Mouse (Mus musculus): ENCODE data around the gene Mlip. TPM values are rescaled to one million over a fixed set of nuclear protein-coding genes. Genes with fewer than 3 reads are reported as not detected.

Gene Mlip
- total RNA-seq (2012; rRNA removed): not detected in 2 replicates

DNA sequence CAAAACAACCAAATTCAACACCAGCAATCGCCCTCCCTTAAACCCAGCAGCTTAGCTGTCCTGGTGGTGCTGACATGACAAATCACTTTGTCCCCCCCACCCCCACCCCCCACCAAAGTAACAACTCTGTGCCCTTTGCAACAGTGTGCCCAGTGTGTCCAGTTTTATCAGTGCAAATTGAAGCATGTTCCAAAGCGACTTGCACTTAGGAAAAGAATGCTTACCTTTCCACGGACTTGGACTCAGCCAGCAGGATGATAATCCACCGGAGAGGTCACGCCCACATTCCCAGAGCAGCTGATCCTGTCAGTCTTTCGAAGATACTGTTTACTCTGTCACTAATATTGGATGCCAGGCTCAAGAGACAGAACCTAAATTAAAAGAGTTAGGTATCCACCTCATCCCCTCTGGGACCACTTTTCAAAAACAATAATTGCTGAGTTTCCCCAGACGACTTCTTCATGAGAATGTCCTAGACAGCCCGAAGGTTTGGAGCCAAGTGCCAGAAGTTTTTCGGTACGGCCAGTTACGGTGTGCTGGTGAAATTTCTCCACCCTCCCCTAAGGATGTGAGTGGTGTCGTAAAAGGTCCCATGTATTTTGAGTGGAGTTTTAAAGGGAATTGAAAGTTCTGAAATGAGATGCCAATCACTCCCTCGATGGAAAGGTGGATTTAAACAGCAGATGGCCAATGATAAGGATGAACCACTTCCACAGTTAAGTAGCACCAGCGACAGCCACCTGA is at the start of gene Mlip:
Gene Mlip (minus strand): TSS at position 538 of the 744 bp plus-strand sequence.
- in situ Hi-C loops (cut with MboI; ENCODE audit: low sequenced_read_pairs in 2 of 2, unreplicated experiment in 2 of 2): no loop called here
- no peak within 1 kb of the TSS for H3K27ac ChIP-seq (ENCODE audit: insufficient read depth, low read depth, low read length, poor library complexity, severe bottlenecking)
- no peak for DNase-seq (ENCODE audit: low read depth, low spot score)

DNA sequence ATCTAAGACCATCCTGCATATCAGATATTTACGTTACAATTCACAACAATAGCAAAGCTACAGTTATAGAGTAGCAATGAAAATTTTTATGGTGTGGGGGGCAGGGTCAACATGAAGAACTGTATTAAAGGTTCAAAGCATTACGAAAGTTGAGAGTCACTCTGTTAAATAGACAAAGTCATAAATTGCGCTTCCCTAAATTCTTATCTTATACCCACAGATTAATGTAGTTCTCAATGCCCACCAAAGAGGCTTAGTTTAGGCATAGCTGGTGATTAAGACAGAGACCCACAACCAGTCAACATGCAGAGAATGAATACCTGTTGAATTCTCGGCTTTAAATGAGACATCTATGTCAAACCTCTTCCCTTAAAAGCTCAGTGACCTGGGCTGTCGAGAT is 47.0 kb upstream of the Mlip start:
- in situ Hi-C loops (cut with MboI; ENCODE audit: low sequenced_read_pairs in 2 of 2, unreplicated experiment in 2 of 2): no loop called here
- Histone ChIP-seq H3K27ac (ENCODE audit: insufficient read depth, low read depth, low read length, poor library complexity, severe bottlenecking) (no peak overlapping the region), H3K36me3 (ENCODE audit: control insufficient read depth, insufficient read depth, low read length, poor library complexity, severe bottlenecking) (no peaks in the 10 kb centered on the region), H3K4me1 (ENCODE audit: control insufficient read depth in 2 of 2, insufficient read depth in 2 of 2, low read length in 2 of 2, poor library complexity in 1 of 2) (peaks cover 0 to 2% of the 10 kb centered on the region in 2 experiments; a peak in 1 of 4 replicates), H3K9me3 (ENCODE audit: control insufficient read depth, insufficient read depth, low read depth, low read length) (no peaks in the 10 kb centered on the region), H3K4me3 (ENCODE audit: insufficient read depth in 1 of 2, low read depth in 1 of 2, low read length in 2 of 2, poor library complexity in 1 of 2, severe bottlenecking in 1 of 2) (no peak overlapping the region), H3K9ac (ENCODE audit: insufficient read depth, low read depth, low read length, poor library complexity, severe bottlenecking) (no peak overlapping the region)
- no peak for DNase-seq (ENCODE audit: low read depth, low spot score)
- no peak for TF ChIP-seq MAFK (IDR thresholded peaks at IDR 0.05; ENCODE audit: insufficient read depth, low read depth, low read length)
- TF ChIP-seq CHD2 (IDR thresholded peaks at IDR 0.05; ENCODE audit: low read depth, low read length): no peak
- no peak for TF ChIP-seq HCFC1 (IDR thresholded peaks at IDR 0.05; ENCODE audit: borderline replicate concordance, insufficient read depth, low read length)
- no peak for TF ChIP-seq ZC3H11A (IDR thresholded peaks at IDR 0.05; ENCODE audit: borderline replicate concordance, low read depth, low read length)
- no peak for TF ChIP-seq ZNF384 (IDR thresholded peaks at IDR 0.05; ENCODE audit: low read depth, low read length)

More for the DNA sequence above, at the start of gene Mlip:
- no peaks in the 10 kb centered on the region for H3K4me1 ChIP-seq (ENCODE audit: control insufficient read depth in 2 of 2, insufficient read depth in 2 of 2, low read length in 2 of 2, poor library complexity in 1 of 2)
- TF ChIP-seq CHD2 (IDR thresholded peaks at IDR 0.05; ENCODE audit: low read depth, low read length): no peak
- no peak for TF ChIP-seq MAFK (IDR thresholded peaks at IDR 0.05; ENCODE audit: insufficient read depth, low read depth, low read length)
- no peak for TF ChIP-seq ZNF384 (IDR thresholded peaks at IDR 0.05; ENCODE audit: low read depth, low read length)
- no peak for TF ChIP-seq HCFC1 (IDR thresholded peaks at IDR 0.05; ENCODE audit: borderline replicate concordance, insufficient read depth, low read length)
- TF ChIP-seq ZC3H11A (IDR thresholded peaks at IDR 0.05; ENCODE audit: borderline replicate concordance, low read depth, low read length): no peak
- no peaks in the 10 kb centered on the region for H3K9me3 ChIP-seq (ENCODE audit: control insufficient read depth, insufficient read depth, low read depth, low read length)
- no peaks in the 10 kb centered on the region for H3K36me3 ChIP-seq (ENCODE audit: control insufficient read depth, insufficient read depth, low read length, poor library complexity, severe bottlenecking)
- no peak within 1 kb of the TSS for H3K9ac ChIP-seq (ENCODE audit: insufficient read depth, low read depth, low read length, poor library complexity, severe bottlenecking)
- no peak within 1 kb of the TSS for H3K4me3 ChIP-seq (ENCODE audit: insufficient read depth in 1 of 2, low read depth in 1 of 2, low read length in 2 of 2, poor library complexity in 1 of 2, severe bottlenecking in 1 of 2)

DNA sequence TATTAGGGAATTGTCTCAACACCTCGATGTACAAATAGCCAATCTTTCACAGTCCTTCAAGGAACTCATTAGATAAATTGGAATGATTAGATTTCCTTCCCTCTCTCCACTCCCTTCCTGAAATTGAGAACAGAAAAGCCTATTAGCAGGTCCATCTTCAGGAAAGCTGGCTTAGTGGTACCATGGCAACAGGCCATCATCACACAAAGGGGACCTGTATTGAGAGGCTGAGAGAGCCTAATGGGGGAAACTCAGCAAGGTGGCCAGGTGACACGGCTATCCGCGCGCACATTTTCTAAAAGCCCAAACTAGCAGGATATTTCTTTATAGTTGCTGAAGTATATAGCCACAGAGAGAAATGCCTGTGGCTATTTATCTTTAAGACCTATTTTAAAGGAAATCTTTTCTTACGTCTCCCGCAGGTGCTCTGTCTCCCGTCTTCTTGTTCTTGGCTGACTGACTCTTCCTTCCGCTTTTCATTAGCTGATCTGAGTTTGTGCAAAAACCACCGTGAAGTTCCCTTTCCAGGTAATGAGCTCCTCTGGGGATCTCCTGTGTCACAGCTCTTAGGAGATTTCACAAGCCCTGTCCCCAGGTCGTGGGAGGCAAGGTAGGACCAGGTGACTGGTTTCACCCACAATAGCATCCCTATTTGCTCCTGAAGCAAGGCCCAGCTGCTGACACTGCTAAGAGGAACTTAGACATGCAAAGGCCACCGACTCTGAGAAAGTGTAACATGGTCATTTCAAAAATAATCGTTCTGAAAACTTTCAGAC is 46.3 kb upstream of the Mlip start:
- Histone ChIP-seq H3K4me3 (ENCODE audit: insufficient read depth in 1 of 2, low read depth in 1 of 2, low read length in 2 of 2, poor library complexity in 1 of 2, severe bottlenecking in 1 of 2) (no peak overlapping the region), H3K9me3 (ENCODE audit: control insufficient read depth, insufficient read depth, low read depth, low read length) (no peaks in the 10 kb centered on the region), H3K36me3 (ENCODE audit: control insufficient read depth, insufficient read depth, low read length, poor library complexity, severe bottlenecking) (no peaks in the 10 kb centered on the region), H3K4me1 (ENCODE audit: control insufficient read depth in 2 of 2, insufficient read depth in 2 of 2, low read length in 2 of 2, poor library complexity in 1 of 2) (peaks cover 0 to 2% of the 10 kb centered on the region in 2 experiments; a peak in 1 of 4 replicates), H3K27ac (ENCODE audit: insufficient read depth, low read depth, low read length, poor library complexity, severe bottlenecking) (no peak overlapping the region), H3K9ac (ENCODE audit: insufficient read depth, low read depth, low read length, poor library complexity, severe bottlenecking) (no peak overlapping the region)
- TF ChIP-seq CHD2 (IDR thresholded peaks at IDR 0.05; ENCODE audit: low read depth, low read length) (no peak), MAFK (IDR thresholded peaks at IDR 0.05; ENCODE audit: insufficient read depth, low read depth, low read length) (no peak), ZNF384 (IDR thresholded peaks at IDR 0.05; ENCODE audit: low read depth, low read length) (no peak), ZC3H11A (IDR thresholded peaks at IDR 0.05; ENCODE audit: borderline replicate concordance, low read depth, low read length) (no peak), HCFC1 (IDR thresholded peaks at IDR 0.05; ENCODE audit: borderline replicate concordance, insufficient read depth, low read length) (no peak)
- no peak for DNase-seq (ENCODE audit: low read depth, low spot score)
- in situ Hi-C loops (cut with MboI; ENCODE audit: low sequenced_read_pairs in 2 of 2, unreplicated experiment in 2 of 2): no loop called here

DNA sequence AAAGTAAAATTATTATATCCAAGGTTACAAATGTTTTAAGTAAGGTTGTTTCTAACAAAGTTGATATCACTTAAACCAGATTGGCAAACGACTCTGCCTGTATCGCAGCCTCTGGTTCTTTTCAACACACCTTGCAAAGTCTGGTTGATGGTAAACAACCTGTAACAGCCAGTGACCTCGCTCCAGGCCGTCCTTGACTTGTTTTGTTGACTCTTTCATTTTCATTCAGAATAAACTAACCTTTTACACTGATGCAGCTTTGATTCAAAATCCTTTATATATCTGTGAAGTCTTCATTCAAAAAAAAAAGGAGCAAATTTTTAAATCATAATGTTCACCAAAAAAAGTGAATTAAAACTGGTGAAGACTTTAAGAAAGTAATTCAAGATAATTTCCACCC is 44.3 kb upstream of the Mlip start:
- H3K4me1 ChIP-seq (ENCODE audit: control insufficient read depth in 2 of 2, insufficient read depth in 2 of 2, low read length in 2 of 2, poor library complexity in 1 of 2): peaks cover 0 to 2% of the 10 kb centered on the region in 2 experiments; a peak in 1 of 4 replicates
- no peaks in the 10 kb centered on the region for H3K9me3 ChIP-seq (ENCODE audit: control insufficient read depth, insufficient read depth, low read depth, low read length)
- in situ Hi-C loops (cut with MboI; ENCODE audit: low sequenced_read_pairs in 2 of 2, unreplicated experiment in 2 of 2): no loop called here
- DNase-seq (ENCODE audit: low read depth, low spot score): no peak
- TF ChIP-seq MAFK (IDR thresholded peaks at IDR 0.05; ENCODE audit: insufficient read depth, low read depth, low read length): no peak
- TF ChIP-seq HCFC1 (IDR thresholded peaks at IDR 0.05; ENCODE audit: borderline replicate concordance, insufficient read depth, low read length): no peak
- TF ChIP-seq ZNF384 (IDR thresholded peaks at IDR 0.05; ENCODE audit: low read depth, low read length): no peak
- TF ChIP-seq CHD2 (IDR thresholded peaks at IDR 0.05; ENCODE audit: low read depth, low read length): no peak
- TF ChIP-seq ZC3H11A (IDR thresholded peaks at IDR 0.05; ENCODE audit: borderline replicate concordance, low read depth, low read length): no peak
- no peaks in the 10 kb centered on the region for H3K36me3 ChIP-seq (ENCODE audit: control insufficient read depth, insufficient read depth, low read length, poor library complexity, severe bottlenecking)
- no peak overlapping the region for H3K9ac ChIP-seq (ENCODE audit: insufficient read depth, low read depth, low read length, poor library complexity, severe bottlenecking)
- H3K27ac ChIP-seq (ENCODE audit: insufficient read depth, low read depth, low read length, poor library complexity, severe bottlenecking): no peak overlapping the region
- H3K4me3 ChIP-seq (ENCODE audit: insufficient read depth in 1 of 2, low read depth in 1 of 2, low read length in 2 of 2, poor library complexity in 1 of 2, severe bottlenecking in 1 of 2): no peak overlapping the region
